Mouse (Mus musculus) right cerebral cortex, postnatal 10 days (tissue): ENCODE results near the gene Fut2.

Source experiments
- DNase-seq, 2 experiments: peaks; one replicate each; pipeline ENCODE4 v3.0.0; 2021; ENCODE audit warnings: low spot score in 2 of 2

Gene Fut2

DNA sequence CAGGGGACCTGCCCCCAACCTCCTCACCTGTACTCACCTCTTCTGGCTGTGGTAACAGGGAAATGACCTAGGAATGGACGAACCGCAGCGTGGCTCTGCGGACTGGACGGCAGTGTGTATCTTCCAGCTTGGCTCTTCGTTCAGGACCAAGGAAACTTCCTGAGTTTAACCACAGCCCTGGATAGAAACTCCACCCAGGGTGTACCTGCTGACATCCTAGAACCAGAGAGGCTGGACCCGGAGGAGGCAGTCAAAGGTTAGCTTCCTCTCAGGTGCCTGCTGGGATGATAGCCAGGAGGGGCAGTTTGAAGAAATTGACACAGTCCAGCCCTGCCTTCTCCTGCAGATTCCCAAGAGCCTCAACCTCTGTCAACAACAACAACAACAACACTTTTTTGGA is at the start of gene Fut2:
Gene Fut2, minus strand, starts transcription at position 234 of the 400 bp plus-strand sequence.
- DNase-seq: no peak

DNA sequence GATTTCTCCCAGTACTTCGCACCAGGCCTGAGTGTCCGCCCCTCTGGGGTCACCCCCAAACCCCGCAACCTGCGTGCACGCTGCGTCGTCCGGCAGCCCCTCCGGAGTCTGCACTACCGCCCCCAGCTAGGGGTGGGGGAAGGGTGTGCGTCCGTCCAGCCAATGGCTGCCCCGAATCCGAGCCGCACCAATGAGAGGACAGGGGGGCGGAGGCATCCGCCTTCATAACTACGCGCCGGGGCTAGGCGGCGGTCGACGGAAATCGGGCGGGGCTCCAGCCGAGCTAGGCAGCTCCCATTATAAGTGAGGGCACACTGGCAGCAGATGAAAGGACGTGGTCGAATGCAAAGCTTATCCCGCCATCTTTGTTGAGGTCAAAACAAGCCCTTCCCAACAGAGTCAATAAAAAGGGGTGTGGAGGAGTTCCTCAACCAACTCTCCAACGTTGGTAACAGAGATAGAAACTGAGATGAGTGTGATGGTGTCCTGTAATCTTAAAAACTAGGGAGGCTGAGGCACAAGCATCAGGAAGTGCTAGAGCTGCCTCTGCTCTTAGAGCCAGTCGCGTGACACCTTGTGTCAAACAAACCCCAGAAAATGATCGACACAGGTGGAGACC is 49.0 kb upstream of the Fut2 start, which contains the start of gene Rpl18:
Gene Rpl18, plus strand, starts transcription at position 368 of the 619 bp plus-strand sequence.
- peak; percentile 99 for DNase-seq

DNA sequence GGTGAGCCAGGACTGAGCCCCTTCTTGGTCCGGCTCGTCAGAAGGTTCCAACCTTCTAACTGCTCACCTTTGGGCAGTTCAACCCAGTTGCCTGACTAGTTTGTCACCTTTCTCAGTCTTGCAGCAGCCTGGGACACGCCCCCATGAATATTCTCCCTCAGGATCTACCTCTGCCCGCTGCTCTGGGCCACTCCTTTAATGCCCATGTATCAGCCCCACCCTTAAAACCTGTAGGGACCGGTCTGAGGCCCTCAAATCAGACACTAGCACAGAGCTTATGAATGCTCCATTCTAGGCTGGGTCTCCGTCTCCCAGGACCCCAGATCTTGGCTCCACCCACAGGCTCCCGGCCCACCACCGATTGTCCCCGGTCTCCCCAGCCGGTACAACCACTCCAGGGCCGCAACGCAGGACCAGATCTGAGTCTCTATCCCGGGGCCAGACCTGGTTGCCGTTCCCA is 48.5 kb upstream of the Fut2 start:
- DNase-seq: peak in 1 of 2 experiments; percentile 28

DNA sequence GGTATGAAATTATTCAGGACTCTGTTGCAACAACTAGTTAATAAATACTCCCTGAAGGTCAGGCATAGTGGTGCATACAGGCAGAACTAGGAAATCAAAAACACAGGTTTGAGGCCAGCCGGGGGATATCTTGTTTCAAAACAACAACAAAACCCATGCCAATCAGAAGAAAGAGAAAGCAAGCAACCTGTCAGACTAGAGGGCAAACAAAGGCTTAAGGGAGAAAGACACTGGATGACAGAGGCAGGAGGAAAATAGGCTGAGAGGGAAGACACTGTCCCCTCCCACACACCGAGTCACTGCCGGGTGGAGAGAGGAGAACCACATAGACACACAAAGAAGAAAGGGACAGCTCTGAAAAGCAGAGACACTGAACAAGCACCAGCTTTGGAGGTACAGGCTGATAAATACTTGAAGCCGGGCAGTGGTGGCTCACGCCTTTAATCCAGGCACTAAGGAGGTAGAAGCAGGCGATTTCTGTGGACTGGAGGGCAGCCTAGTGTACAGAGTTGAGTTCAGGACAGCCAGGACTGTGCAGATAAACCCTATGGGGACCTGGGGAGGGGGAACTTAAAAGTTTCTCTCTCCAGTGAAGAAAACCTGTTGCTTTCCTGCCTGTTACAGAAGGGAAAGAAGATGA is 47.8 kb upstream of the Fut2 start:
- DNase-seq: no peak

DNA sequence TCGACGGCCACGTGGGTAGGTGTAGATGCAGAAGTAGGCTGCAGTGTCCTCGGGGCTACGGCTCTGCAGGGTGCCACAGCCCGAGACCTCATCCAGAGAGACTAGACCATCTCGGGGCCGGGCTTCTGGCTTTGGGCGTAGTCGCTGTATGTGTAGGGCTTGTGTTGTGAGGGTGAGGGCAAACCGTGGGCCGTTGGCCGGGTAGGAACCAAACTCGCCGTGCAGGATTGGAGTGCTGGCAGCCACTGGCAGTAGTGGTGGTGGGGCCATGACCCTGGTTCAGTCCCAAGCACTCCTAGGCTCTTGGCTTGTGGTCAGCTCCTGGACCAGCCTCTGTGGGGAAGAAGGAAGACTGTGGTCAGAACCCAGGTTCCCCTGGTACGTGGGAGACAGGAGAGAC is 47.2 kb upstream of the Fut2 start:
- peak in 1 of 2 experiments; percentile 53 for DNase-seq

DNA sequence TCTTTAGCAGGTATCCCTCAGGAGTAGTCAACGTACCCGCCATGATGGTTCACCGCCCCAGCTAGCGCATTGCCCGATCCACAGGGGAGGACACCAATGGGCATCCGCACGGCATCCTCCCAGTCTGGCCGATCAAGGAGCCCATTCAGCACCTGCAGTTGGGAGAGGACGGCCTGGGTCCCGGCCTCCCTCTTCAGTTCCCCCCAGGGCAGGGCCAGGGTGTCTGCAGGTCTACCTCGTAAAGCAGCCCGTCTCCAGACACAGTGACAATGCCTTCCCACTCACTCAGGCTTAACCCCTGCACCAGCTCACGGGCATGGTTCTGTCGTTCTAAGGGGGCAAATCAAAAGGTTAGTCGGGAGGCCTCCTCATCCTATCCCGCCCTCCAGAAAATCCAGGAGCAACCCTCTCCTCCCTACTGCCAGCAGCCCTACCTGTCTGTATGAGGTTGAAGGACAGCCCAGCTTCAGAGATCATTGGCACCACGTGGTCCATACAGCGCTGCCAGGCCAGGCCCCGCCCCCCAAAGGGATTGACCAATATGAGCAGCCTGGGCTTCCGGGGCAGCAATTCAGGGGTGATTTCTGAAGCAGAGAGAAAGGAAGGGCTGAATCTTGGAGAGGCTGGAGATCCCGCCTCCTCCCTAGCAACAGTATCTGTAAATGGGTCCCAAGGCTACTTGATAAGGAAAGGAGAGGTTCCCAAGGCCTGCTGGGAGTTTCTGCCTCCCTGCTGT is 46.0 kb upstream of the Fut2 start:
- DNase-seq: peak in 1 of 2 experiments; percentile 58

DNA sequence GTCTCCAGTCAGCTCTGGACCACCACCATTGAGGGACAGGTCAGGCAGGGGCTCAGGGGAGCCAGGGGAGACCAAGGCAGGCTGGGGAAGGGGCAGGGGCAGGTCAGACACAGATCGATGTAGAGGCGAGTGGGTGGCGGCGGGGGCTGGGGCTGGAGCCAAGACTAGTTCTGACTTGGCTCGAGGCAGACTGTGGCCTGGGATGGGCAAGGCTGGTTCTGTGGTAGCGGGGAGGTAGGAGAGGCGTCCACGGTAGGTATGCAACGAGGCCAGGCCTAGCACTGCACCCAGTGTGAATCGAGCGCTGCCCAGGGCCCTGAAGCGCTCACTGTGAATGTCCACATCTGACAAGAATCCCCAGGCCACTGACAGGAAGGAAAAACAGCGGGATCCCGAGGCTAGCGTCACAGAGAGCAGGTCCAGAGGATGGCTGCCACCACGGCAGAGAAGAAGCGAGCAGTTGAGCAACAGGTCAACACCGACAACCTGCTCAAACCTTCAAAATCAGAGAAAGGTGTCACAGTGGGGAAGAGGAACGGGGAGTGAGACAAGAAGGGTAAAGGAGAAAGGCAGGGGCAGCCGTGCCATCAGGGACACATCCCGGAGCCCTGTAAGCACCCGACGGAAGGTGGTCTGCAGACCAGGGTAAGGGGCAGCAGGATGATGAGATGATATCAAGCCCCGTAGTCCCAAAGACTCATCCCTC is 45.3 kb upstream of the Fut2 start:
- DNase-seq: peak in 1 of 2 experiments; percentile 62

DNA sequence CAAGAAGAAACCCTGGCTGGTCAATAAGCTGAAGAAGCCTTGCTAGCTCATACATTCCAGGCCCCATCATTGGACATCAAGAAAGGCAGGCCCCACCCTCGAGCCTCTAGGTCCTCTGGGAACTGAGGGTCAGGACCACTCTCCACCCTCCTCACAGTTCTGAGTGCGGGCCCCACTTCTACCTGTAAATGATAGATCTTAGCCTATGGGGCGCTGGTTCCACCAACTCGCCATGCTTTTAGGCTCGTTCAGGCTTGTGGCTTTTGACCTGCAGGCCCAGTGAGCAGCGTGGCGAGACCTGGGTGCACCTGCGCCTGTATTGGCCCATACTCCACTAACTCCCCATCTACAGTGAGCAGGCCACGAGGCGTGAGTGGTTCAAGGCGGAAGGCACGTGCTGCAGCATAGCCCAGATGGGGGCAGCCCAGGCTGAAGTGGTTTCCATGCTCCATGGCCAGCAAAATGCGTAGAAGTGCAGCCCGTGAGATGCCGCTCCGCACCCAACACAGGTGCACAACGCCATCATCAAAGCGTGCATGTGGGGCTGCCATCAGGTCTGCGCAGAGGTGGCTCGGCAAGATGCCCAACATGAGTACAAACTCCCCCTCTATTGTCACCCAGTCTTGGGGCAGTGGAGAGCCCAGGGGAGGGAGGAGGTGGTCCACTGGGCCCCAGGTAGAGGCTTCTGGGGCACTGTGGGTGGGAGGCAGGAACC is 44.4 kb upstream of the Fut2 start:
- peak in 1 of 2 experiments; percentile 53 for DNase-seq

DNA sequence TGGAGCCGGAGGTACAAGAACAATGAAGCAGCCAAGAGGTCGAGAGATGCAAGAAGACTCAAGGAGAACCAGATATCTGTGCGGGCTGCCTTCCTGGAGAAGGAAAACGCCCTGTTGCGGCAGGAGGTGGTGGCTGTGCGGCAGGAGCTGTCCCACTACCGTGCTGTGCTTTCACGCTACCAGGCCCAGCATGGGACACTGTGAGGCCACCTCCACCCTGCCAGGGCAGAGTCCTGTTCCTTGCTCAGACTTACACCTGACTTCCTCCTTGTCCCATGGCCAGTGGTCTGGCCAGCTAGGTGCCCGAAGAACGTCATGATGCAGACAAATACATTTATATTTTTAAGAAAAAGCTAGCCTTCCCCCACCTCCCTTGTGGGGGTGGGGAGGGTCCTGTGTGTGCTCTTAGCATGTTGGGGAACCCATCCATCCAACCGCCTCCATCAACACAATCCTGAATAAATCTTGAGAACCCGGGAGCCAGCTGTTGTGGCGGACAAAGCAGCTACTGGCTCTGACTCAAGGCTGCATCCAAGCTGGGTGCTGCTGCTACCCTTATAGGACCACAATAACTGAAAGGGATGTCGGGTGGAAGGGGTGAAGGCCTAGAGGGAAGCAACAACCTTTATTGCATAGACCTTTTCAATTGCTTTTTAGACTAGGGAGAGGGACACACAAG is 43.6 kb upstream of the Fut2 start:
- DNase-seq: peak in 1 of 2 experiments; percentile 62

DNA sequence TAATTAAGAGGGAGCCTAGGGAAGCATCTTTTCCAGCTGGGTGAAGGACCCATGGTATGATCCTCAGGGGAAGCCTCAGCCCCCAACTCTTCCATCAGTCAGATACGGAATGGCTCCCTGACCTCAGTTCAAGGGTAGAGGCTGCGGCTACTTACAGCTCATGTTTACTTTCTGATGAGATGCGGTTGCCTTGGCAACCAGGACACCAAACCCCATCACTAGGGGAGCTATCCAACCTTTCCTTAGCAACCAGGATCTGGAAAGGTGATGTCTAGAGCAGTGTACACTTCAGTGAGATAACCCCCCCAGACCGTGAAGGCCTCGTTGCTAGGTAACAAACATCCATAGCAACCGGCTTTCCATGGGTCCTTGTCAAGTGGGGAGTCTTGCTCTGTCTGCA is 42.8 kb upstream of the Fut2 start:
- DNase-seq: peak; percentile 60 to 80

DNA sequence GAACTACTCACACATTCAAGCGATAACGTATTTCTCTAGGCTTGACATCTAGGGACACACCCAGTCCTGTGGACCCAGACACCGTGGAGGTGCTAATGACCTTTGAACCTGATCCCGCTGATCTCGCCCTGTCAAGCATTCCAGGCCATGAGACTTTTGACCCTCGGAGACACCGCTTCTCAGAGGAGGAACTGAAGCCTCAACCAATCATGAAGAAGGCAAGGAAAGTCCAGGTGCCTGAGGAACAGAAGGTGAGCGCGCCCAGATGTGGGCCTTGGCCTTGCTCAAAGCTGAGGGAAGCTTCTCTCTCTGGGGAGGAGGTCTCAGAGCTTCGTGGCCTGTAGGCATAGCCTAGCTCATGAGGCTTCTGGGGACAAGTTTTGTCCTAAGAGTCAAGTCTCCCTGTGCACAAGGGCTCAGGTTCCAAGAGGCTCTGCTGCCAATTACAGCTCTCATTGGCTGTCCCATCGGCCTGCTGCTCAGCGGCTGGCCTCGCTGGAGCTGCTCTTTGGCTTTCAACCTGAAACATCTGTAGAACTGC is 42.1 kb upstream of the Fut2 start:
- DNase-seq: peak in 1 of 2 experiments; percentile 74

DNA sequence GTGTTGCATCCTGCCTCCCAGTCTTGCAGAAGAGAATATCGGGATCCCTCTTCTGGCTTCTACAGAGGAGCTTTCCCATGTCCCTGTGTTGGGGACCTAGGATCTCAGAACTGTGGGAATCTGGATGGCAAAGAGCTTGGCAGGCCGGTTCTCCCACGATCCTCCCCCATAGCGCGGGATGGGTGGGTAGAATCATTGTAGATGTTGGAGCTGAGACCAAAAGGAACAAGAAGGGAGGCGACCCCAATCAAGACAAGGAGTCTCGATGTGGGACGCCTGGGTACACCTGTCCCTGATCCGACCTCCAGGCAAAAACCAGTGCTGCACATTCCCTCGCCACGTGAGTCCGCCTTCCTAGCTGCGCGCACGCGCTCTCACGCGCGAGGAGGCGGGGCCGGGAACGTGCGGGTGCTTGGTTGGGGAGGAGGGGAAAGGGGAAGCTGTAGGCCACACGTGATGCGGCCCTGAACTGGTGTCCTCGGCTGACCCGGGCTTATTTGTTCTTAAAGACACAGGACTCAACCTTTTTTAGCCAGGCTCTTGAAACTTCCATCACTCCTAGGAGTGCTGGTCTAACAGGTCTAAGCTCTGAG is 41.3 kb upstream of the Fut2 start:
- peak; percentile 97 for DNase-seq

DNA sequence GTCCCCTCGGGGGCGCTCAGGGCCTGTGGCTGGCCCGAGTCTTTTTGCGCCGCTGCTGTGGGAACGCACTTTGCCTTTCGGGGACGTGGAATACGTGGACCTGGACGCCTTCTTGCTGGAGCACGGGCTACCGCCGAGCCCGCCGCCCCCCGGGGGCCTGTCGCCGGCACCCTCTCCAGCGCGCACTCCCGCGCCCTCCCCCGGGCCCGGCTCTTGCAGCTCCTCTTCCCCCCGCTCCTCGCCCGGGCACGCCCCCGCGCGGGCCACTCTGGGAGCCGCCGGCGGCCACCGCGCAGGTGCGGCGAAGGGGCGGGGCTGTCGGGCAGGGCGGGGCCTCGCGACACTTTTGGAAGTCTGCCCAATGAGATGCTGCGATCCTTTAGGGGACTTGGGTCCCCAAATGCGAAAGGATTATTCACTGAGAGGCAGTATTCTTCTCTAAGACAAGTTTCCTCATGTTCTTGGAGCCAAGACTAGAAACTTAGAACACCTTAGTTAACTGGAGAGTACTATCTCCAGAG is 40.6 kb upstream of the Fut2 start:
- peak; percentile 87 to 91 for DNase-seq

DNA sequence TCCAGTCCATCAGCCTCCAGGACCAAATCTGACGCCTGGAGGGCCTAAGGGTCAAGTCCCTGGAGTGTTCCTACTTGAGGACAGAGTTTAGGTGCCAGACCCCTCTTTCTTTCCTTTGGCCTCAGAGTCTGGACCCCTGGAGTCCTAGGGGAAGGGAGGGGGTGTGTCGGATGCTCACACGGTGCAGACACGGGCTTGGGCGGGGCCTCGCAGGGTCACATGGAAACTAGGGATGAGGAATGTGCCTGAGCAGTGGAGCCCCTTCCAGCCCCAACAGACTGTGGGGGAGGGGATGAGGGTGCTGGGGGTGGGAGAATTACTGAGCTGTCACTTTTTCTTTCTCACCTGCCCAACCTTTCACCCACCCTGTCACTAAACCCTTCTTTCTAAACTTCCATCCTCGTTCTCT is 39.7 kb upstream of the Fut2 start:
- peak; percentile 90 to 93 for DNase-seq

DNA sequence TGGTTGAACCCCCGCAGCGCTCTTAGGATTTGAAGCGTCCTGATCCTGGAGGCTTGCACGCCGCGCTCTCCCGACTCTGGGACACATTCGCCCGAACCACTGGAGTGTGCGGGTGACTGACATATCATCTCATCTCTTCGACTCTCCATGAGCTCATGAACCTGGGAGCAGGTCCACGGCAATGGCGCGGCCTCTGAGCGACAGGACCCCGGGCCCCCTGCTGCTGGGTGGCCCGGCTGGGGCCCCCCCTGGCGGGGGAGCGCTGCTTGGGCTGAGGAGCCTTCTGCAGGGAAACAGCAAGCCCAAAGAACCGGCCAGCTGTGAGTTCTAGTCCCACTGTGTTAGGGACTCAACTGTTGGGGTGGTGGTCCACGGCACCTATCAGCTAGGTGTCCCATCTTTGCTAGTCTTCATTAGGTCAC is 39.3 kb upstream of the Fut2 start:
- DNase-seq: no peak

DNA sequence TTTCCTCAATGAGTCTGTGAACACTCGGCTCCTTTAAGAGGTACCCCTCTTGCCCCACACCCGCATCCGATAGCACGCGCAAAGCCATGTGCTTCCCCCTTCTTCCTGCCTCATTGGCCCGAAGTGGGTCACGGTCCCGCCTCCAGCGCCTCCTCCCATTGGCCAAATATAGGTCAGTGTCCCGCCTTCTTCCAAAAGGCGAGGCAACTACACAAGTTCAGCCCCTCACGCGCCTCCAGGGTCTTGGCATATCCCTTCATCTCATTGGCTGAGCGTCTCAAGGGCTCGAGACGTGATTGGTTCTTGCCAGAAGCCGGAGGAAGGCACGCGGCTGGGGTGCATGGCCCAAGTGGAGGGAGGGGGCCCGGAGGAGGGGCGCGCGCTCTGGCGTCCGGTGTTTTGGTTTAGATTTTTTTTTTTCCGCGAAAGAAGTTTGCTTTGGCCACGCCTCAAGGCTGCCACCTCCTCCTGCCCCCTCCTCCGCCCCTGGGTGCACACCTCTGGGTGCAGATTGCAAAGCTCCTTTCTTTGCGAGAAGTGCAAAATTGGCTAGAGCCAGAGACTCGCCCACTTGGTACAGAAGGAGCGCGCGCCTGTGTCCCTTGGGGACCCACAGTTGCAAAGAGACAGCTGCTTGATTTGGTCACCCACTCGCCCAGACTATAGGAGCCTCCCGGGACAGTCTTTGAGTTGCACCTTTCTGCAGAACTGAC is 38.7 kb upstream of the Fut2 start, which contains the start of gene Dbp:
Gene Dbp, plus strand, starts transcription at position 359 of the 713 bp plus-strand sequence.
- DNase-seq: peak; percentile 100

DNA sequence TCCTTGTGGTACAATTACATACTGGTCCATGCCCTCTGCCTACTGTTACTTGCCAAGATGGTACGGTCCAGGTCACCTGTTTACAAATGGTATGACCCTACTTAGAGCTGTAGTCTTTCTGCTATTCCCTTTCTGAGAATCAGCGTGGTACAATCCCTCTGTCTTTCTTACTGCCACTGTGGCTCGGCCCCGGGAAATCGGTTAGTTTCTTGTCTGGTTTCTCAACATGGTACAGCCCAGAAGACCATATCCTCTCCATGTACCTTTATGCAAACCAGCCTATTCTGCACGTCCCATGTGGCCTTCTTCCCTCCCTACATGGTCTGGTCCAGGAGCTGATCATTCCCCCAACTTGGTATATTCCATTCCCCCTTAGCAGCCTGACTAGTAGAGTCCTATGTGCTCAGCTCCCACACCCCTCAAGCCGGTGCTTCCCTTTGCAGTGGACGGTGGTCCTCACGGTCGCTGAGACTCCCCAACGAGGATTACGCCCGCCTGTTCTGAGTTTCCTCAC is 37.9 kb upstream of the Fut2 start:
- peak; percentile 83 to 93 for DNase-seq

DNA sequence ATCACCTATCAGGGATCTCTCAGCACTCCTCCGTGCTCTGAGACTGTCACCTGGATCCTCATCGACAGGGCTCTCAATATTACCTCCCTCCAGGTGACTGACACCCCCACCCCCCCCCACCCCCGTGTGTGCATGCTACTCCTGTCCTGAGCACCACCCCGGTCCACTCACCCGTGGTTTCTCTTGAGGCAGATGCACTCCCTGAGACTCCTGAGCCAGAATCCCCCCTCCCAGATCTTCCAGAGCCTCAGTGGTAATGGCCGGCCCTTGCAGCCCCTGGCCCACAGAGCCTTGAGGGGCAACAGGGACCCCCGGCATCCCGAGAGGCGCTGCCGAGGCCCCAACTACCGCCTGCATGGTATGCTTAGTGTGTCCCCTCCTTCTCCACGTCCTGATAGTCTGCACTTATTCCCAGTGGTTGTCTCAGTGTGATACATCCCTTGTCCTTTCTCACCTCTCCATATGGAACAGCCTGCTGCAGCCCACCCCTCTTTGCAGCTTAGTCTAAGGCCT is 37.4 kb upstream of the Fut2 start:
- peak in 1 of 2 experiments; percentile 70 for DNase-seq
